Mouse (Mus musculus) gastrocnemius, postnatal 4 days (tissue): ENCODE data around the gene Ndufv1. TPM values are rescaled to one million over a fixed set of nuclear protein-coding genes. Genes with fewer than 3 reads are reported as not detected.
A peak's percentile ranks its signal among the peaks of the same experiment; 100 is the strongest.
"Not testable (repeated sequence)": the region's sequence is repeated elsewhere in the genome, so short reads cannot be mapped to it uniquely, and the experiment has no call there.

Source experiments
- DNase-seq, 2 experiments: peaks; one replicate each; pipeline ENCODE4 v3.0.0; 2021 to 2022; ENCODE audit warnings: low spot score in 2 of 2, mixed read lengths in 2 of 2
- total RNA-seq, 2 experiments: library from RNA; stranded (reverse); gene quantifications; 2 replicates each; pipeline ENCODE4 v1.2.3; 2021

The Ndufv1 gene
- total RNA-seq, 2 experiments from 2014 or later, result 314 to 350 TPM

DNA sequence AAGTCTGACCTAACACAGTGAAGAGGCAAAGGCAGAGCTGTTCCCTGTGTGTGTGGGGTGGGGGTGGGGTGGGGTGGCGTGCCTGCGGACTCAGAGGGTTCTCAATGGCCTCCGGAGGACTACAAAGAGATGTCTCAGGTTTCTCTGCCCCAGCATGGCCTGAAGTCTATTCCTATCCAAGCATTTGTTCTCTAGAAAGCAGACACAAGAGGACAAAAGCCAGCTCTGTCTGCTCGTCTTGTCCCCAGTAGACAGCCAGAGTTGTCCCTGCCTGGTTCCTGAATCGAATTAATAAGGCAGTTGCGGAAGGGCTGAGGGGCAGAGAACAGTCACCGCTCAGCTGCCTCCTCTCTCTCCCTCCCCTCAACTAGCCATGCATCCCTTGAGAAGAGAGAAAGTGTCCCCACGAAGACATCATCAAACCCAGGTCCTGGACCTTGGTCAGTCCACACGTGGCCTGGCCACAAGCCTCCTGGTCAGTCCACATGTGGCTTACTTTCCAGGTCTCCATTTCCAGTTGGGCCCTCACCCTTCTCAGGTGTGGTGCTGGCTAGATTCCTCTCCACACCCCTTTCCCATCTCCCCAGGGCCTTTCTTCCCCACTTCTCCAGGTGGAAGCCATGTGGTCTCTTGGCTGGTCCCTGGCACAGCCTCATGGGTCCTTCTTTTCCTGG, 28.9 kb downstream of the Ndufv1 start:
- no peak for DNase-seq

DNA sequence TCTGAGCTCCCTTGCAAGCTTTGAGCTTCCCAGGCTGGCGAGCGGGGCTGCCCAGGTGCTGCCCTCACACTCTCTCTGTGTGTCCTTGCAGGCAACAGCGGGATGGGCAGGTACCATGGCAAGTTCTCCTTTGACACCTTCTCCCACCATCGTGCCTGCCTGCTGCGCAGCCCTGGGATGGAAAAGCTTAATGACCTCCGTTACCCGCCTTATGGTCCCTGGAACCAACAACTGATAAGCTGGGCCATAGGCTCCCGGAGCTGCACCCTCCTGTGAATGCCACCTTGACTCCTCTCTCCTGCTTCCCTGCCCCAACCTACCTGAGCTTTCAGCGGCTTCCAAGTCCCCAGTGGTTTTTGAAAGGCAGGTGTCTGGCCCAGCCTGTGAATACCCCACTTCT, 31.7 kb downstream of the Ndufv1 start:
- DNase-seq, result no peak

DNA sequence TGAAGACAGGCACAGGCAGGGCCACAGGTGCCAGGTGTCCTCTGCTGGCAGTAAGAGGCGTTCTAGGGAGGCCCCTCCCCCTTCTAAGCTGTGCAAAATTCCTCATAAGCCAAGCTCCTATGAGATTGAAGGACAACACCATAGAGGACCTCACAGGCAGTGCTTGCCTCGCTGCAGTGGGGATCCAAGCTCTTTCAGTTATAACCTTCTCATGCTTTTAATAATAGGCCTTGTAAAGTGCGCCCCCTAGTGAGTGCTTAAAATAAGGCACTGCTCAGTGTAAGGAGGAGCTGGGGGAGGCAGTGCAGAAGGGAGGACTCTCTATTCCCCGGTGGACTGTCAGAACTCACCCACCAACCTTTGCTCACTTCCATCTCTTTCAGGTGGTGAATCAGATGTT, 32.3 kb downstream of the Ndufv1 start:
- DNase-seq, result peak; percentile 57 to 79

DNA sequence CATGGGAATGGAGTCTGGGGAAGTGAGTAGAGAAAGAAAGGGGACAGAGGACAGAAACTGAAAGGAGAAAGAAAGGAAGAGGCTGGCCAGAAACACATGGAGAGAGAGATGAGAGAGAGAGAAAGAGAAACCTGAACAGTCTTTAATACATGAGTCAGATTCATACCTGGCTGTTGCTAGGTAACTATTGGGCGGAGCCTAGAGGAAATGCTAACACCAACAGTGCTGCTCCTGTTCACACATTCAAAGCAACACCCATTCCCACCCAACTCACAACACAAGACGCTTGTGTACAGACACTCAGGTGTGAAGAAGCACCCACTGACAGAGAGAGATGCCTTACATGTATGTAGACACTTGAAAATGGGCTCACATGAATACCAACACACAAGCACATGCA, 36.7 kb downstream of the Ndufv1 start:
- no peak for DNase-seq

DNA sequence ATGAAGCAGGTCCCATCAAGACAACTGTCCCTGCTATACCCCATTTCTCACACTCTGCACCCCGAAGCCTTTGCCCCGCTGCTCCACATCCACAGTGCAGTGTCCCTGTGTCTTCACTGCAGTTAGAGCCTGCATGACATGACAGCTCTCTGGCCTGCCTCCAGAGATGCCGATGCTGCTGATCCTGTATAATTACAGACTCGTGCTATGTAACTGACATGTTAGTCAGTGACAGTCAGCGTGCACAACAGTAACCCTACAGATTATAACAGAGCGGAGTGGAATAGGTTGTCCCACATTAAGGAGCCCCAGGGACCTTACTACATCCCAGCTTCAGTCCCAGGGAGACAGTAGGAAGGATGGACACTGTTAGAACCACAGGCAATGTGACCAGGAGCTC, 38.0 kb downstream of the Ndufv1 start:
- DNase-seq, result not testable (repeated sequence)

DNA sequence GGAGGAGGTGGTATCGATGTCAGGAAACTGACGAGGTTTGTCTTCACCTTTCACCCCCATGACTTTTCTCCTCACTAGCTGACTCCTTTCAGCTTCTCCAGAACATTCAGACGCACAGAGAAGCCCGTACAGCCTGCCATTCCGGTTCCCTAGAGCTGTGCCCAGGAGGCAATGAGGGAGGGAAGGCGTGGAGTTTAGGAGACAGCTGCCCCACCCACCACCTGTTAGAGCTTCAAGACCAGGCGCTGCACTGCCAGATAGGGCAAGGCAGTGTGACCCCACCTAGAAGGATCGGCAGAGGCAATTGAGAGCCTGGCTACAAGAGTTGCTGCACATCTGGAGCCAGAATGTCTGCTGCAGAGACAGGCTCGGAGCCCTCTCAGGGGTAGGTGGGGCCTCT, 40.4 kb downstream of the Ndufv1 start, which contains the start of gene Aldh3b2:
Gene Aldh3b2, plus strand, starts transcription at position 100 of the 400 bp plus-strand sequence.
- no peak for DNase-seq

DNA sequence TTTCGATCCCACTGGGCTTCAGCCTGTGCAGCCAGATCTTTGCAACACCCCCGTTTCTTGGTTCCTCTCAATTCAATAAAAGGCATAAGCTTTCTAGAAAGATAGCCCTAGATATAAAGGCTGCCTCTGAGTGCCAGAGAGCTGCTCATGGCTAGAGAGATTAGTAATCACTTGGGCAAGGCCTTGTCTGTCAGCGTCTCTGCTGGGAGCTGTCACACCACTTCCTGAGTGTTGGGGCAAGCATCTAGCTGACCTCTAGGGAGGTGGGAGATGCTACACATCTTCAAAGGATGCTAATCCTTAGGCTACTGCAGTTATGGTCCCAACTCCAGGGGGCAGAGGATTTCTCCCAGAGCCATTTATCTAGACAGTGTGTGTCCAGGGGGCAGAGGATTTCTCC, 45.3 kb downstream of the Ndufv1 start:
- no peak for DNase-seq

DNA sequence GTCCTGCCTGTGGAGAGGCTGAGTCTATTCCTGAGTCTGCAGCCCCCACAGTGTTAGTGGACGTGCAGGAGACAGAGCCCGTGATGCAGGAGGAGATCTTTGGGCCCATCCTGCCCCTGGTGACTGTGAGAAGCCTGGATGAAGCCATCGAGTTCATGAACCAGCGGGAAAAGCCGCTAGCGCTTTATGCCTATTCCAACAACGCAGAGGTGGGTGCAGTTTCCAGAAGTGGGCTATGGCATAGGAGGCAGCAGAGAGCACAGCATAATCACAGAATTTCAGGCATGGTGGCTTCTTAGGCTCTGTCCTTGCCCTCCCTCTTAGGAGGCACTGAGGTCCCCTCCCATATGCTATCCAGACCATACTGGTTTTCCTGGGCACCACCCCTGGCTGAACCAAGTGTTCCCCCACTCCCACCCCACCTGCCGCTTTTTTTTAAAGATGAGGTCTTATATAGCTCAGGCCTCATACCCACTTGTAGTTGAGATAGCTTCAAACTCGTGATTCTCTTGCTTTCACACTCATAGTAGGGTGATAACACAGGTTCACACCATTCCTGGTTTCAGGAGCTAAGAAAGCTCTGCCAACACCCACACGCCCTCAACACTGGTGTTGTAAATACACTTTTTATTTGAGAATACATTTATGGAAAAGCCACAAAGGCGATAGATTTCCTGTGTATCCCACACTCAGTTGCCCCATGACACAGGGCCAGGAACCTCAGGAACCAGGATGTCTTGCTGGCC, 46.1 kb downstream of the Ndufv1 start:
- no peak for DNase-seq

DNA sequence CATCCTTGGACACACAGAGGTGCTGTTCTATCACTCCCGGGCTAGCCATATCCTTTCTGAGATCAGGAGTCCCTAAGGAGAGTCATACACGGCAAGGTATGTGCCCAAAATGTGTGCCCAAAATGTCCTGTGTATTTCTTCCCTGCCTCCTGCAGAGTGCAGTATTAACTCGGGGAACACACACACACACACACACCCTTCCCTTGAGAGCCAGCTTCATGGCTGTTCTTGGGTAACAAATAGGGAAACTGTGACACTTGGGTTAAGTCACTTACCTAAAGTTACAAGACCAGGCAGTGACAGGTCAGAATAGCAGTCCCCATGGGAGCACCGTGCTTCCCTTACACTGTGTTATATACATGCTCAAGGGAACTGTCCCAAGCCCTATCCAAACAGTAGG, 48.6 kb downstream of the Ndufv1 start:
- DNase-seq, result no peak

DNA sequence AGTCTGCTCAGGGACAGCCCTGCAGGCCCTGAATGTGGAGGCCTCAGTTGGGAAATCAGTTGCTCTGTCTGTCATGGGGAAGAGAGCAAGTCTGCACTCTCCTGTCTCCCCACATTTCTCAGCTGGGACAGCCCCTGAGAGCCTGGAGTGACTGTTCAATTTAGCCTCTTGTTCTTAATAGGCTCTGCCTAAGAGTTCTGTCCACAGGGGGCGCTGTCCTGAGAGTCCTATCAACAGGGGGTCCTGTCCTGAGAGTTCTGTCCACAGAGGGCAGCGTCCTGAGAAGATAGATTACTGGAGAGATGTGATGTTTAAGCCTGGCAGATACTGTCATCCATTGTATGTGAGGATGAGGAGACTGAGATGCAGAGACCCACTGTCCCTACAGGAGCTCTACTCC, 50.1 kb downstream of the Ndufv1 start:
- no peak for DNase-seq

DNA sequence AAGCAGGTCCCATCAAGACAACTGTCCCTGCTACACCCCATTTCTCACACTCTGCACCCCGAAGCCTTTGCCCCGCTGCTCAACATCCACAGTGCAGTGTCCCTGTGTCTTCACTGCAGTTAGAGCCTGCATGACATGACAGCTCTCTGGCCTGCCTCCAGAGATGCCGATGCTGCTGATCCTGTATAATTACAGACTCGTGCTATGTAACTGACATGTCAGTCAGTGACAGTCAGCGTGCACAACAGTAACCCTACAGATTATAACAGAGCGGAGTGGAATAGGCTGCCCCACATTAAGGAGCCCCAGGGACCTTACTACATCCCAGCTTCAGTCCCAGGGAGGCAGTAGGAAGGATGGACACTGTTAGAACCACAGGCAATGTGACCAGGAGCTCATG, 50.8 kb downstream of the Ndufv1 start:
- DNase-seq, result not testable (repeated sequence)

DNA sequence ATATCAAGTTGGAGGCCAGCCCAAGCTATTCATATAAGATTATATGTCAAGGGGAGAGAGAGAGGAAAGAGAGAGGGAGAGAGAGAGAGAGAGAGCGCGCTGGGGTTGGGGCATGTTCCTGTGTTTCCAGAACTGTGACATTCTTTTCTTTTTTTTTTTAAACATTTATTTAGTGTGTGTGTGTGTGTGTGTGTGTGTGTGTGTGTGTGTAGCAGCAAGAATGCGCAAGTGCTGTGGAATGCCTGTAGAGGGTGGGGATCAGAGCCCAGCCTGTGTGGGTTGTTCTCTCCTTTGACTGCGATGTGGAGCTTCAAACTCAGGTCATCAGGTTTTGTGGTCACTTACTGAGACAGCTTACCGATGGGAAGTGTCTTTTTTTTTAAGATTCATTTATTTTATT, 52.4 kb downstream of the Ndufv1 start:
- DNase-seq, result no peak

DNA sequence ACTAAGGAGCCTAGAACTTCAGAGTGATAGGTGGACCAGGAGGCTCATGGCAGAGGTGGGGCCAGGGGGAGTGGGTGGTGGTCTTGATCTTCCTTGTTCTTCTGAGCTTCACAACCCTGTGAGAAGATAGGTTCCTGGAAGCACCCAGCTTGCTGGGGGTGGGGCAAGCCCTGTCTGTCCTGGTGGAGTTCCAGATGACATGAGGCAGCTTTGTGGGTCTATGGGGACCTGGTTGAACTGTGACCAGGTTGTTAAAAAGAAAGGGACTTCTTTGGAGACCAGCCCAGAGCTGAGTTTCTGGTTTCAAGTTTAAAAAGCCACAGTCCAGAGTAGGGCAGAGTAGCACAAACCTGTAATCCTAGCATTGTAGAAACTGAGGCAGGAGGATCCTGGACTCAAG, 53.6 kb downstream of the Ndufv1 start:
- no peak for DNase-seq

DNA sequence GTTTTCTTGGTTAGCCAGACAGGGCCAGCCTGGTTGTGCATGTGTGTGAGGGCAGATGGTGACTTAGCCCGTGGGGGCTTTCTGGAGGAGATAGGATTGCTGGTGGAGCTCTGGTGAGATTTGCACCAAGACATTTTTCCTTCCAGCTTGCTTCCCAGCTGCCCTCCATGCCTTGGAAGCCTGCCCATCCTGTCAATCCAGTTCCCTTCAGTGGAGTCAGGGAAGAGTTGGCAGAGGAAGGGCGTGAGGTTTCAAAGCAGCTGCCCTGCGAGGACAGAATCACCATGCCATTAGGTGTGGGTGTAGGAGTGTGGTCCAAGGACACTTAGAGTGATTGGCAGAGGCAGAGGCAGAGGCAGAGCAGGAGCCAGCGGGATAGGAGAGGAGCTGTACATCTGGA, 54.1 kb downstream of the Ndufv1 start, which contains the start of gene Aldh3b3:
Gene Aldh3b3, plus strand, starts transcription at position 176 of the 400 bp plus-strand sequence.
- DNase-seq, result no peak

Other genes with a start within 250 kb of the Ndufv1 start
- gene Kmt5b, start 245.4 kb downstream of the Ndufv1 start, total RNA-seq, result 10 to 100 TPM; 34.5 to 37.1 TPM
- gene Chka, start 161.0 kb downstream of the Ndufv1 start, total RNA-seq, result 10 to 100 TPM; 13.6 to 14.9 TPM
- gene Tcirg1, start 105.7 kb downstream of the Ndufv1 start, total RNA-seq, result 10 to 100 TPM; 25.9 to 34.5 TPM
- gene Ndufs8, start 100.0 kb downstream of the Ndufv1 start, total RNA-seq, result 100 to 1,000 TPM; 182 to 186 TPM
- 1 to 10 TPM; 6.7 to 7.1 TPM for gene Aldh3b1, start 83.0 kb downstream of the Ndufv1 start, total RNA-seq
- 10 to 100 TPM; 25.8 to 26.8 TPM for gene Unc93b1, start 77.6 kb downstream of the Ndufv1 start, total RNA-seq
- under 1 TPM; 0.08 to 0.12 TPM for gene Aldh3b3, start 54.2 kb downstream of the Ndufv1 start, total RNA-seq
- 1 to 10 TPM in 1 of 2 experiments, under 1 TPM in 1; 0.88 to 1.7 TPM for gene Aldh3b2, start 40.5 kb downstream of the Ndufv1 start, total RNA-seq
- gene Acy3, start 26.2 kb downstream of the Ndufv1 start, total RNA-seq, result 1 to 10 TPM; 7.0 to 7.6 TPM
- gene Tbx10, start 20.1 kb downstream of the Ndufv1 start, total RNA-seq, result not detected
- 10 to 100 TPM; 18.5 to 19.0 TPM for gene Nudt8, start 12.2 kb downstream of the Ndufv1 start, total RNA-seq
- under 1 TPM; 0.49 to 0.74 TPM for gene Gm49405, start 12.2 kb downstream of the Ndufv1 start, total RNA-seq
- 1 to 10 TPM; 1.1 to 2.4 TPM for gene Doc2g, start 9.5 kb downstream of the Ndufv1 start, total RNA-seq
- 100 to 1,000 TPM; 205 to 221 TPM for gene Gstp1, start 25.2 kb upstream of the Ndufv1 start, total RNA-seq
- 10 to 100 TPM; 40.2 to 49.5 TPM for gene Gstp2, start 33.2 kb upstream of the Ndufv1 start, total RNA-seq
- gene Gstp3, start 46.8 kb upstream of the Ndufv1 start, total RNA-seq, result 1 to 10 TPM in 1 of 2 experiments, not detected in 1; 1.1 TPM
- gene Cabp2, start 68.8 kb upstream of the Ndufv1 start, total RNA-seq, result not detected
- 10 to 100 TPM; 22.9 to 23.9 TPM for gene Cdk2ap2, start 84.4 kb upstream of the Ndufv1 start, total RNA-seq
- gene Pitpnm1, start 87.2 kb upstream of the Ndufv1 start, total RNA-seq, result 1 to 10 TPM; 6.1 to 7.3 TPM
- 10 to 100 TPM; 49.9 to 61.1 TPM for gene Aip, start 113.1 kb upstream of the Ndufv1 start, total RNA-seq
- gene Gpr152, start 127.0 kb upstream of the Ndufv1 start, total RNA-seq, result not detected
- not detected for gene Cabp4, start 131.2 kb upstream of the Ndufv1 start, total RNA-seq
- 10 to 100 TPM; 73.6 to 74.5 TPM for gene Coro1b, start 135.8 kb upstream of the Ndufv1 start, total RNA-seq
- gene Ptprcap, start 140.8 kb upstream of the Ndufv1 start, total RNA-seq, result 1 to 10 TPM; 1.9 to 2.2 TPM
- gene Rps6kb2, start 150.5 kb upstream of the Ndufv1 start, total RNA-seq, result 10 to 100 TPM; 34.7 to 38.0 TPM
- gene Carns1, start 162.7 kb upstream of the Ndufv1 start, total RNA-seq, result 10 to 100 TPM; 65.5 to 69.4 TPM
- gene Tbc1d10c, start 178.5 kb upstream of the Ndufv1 start, total RNA-seq, result 1 to 10 TPM; 5.1 to 5.2 TPM
- 100 to 1,000 TPM; 432 to 472 TPM for gene Ppp1ca, start 179.3 kb upstream of the Ndufv1 start, total RNA-seq
- 1 to 10 TPM; 7.3 to 8.3 TPM for gene Rad9a, start 188.9 kb upstream of the Ndufv1 start, total RNA-seq
- gene Clcf1, start 201.4 kb upstream of the Ndufv1 start, total RNA-seq, result 1 to 10 TPM; 1.6 to 2.7 TPM
- gene AC109138.7, start 201.6 kb upstream of the Ndufv1 start, total RNA-seq, result not detected
- gene Pold4, start 219.1 kb upstream of the Ndufv1 start, total RNA-seq, result 10 to 100 TPM; 31.4 to 34.3 TPM